Mouse (Mus musculus) ES-Bruce4 (cell line): Measurements from ENCODE around the gene Grik4.

Experiments
- CTCF ChIP-seq: IDR thresholded peaks from one replicate; pipeline ENCODE4 v1.8.1; 2011; ENCODE audit warnings: low read depth, low read length
- EP300 ChIP-seq: IDR thresholded peaks from 2 replicates; pipeline ENCODE4 v1.6.1; 2011; ENCODE audit warnings: low read depth, low read length; ENCODE audit not compliant: insufficient read depth
- POLR2A ChIP-seq: IDR thresholded peaks from one replicate; pipeline ENCODE4 v1.8.1; 2011; ENCODE audit warnings: low read length; ENCODE audit not compliant: insufficient read depth

DNA sequence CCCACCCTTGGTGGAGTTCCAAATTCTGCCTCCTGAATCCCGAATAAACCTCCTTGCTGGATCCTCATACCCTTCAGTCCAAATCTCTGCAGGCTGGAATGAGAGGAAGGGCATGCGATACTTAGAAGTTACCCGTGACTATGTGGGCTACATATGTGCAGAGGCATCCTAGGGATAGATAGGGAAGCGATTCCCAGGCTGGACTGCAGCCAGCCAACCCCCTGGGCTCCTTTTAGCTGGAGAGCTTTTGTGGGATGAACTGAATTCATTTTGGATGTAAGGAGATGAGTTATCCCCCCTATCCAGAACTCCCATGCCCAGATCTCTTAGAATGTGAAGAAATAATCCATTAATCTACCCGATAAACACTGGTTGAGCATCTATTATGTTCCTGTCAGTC, 299.1 kb downstream of the Grik4 start:
- TF ChIP-seq CTCF (no peak), POLR2A (no peak), EP300 (no peak)
